Mouse (Mus musculus): Measurements from ENCODE around the gene Acot3. TPM values are rescaled to one million over a fixed set of nuclear protein-coding genes. Genes with fewer than 3 reads are reported as not detected.

Acot3 gene
- 0.04 TPM in 1 of 2 replicates, not detected in the other for polyA plus RNA-seq (2012; rRNA removed)

DNA sequence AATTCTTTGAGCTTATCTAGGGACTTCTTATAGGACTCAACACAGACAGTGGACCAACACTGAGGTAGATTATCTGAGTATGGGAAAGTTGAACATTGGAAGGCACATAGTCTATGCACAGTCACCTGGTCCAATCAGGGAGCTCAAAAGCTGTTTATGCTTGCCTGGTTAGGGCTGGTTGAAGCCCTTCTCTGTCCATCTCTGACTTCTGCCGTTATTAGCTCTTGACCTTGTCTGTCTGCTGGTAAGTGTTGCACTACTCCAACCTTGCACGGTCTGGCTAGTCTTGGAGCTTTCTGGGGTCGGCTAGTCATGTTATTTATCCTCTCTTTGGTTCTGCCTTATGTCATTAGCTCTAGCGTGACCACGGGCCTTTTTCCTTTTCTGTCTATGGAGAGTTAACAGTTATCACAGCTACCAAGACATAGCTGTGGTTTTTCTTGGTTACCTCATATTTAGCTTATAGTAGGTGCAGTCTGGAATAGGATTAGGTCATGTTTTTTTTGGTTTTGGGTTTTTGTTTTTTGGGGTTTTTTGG lies at the start of gene Acot3:
Acot3 (plus strand) TSS at position 208 of the 538 bp plus-strand sequence.

DNA sequence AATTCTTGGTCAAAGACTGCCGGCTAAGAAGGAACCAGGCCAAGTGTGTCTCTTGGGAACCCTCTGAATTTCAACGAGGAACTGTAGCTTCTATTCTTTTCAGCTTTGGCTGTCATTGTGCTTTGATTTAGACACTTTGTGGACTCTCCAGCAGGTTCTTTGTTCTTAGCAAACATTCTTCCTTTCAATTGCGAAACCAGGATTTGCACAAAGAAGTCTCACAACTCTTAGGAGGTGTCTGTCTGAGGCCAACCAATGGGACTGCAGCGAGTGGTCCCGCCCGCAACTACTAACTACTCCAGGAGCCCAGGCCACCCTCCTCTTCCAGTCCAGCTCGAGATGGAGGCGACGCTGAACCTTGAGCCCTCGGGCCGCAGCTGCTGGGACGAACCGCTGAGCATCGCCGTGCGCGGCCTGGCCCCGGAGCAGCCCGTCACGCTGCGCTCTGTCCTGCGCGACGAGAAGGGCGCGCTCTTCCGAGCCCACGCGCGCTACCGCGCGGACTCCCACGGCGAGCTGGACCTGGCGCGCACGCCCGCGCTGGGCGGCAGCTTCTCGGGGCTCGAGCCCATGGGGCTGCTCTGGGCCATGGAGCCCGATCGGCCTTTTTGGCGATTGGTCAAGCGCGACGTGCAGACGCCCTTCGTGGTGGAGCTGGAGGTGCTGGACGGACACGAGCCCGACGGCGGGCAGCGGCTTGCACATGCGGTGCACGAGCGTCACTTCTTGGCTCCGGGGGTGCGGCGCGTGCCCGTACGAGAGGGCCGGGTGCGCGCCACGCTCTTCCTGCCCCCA lies 42.6 kb upstream of the Acot3 start, which contains the start of gene Acot1:
Acot1 (plus strand) TSS at position 320 of the 795 bp plus-strand sequence.

DNA sequence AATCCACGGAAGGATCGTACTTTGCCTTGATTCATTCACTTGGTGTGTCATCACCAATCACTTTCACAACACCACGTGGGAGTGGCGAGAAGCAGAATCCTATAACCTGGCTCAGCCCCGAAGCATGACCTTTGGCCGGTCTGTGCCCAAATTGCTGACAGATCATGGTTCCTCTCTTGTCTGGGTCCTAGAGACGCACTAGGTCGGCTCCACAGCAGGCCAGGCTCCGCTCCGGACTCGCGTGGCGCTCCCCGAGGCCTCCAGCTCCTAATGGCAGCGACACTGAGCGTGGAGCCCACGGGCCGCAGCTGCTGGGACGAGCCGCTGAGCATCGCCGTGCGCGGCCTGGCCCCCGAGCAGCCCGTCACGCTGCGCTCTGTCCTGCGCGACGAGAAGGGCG lies 13.7 kb upstream of the Acot3 start, which contains the start of gene Acot4:
Acot4 (plus strand) TSS at position 139 of the 400 bp plus-strand sequence.

GRCm38 (mm10) chr12:84038691-84039111 lies 13.2 kb upstream of the Acot3 start, which contains the start of gene Gm49366:
Gm49366 (plus strand) TSS chr12:84038935.

GRCm38 (mm10) chr12:84068986-84069385 lies 17.0 kb downstream of the Acot3 start, which contains the start of gene Acot5:
Acot5 (plus strand) TSS chr12:84069325.

DNA sequence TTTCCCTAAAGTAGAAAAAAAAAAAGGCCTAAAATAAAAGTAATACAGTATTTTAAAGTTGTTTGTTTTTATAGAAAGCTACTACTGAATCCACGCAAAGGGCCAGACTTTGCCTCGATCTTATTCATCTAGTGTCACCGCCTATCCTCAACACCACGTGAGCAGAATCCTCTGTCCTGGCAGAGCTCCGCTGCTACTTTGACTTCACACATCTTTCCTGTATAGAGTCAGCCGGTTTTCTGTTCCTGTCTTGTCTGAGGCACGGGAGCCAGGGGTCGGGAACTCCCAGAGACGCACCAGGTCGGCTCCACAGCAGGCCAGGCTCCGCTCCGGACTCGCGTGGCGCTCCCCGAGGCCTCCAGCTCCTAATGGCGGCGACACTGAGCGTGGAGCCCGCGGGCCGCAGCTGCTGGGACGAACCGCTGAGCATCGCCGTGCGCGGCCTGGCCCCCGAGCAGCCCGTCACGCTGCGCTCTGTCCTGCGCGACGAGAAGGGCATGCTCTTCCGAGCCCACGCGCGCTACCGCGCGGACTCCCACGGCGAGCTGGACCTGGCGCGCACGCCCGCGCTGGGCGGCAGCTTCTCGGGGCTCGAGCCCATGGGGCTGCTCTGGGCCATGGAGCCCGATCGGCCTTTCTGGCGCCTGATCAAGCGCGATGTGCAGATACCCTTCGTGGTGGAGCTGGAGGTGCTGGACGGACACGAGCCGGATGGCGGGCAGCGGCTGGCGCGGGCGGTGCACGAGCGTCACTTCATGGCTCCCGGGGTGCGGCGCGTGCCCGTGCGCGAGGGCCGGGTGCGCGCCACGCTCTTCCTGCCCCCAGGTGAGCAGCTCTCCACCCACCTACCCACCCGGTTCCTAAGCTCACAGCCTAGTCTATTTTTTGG lies 48.9 kb downstream of the Acot3 start, which contains the start of gene Acot6:
Acot6 (plus strand) TSS at position 51 of the 889 bp plus-strand sequence.

Other genes starting within 250 kb of the Acot3 start
- gene Numb, start 130.2 kb upstream of the Acot3 start, polyA plus RNA-seq (2012; rRNA removed), result 32.1 and 32.7 TPM in 2 replicates
- 6.8 and 14.5 TPM in 2 replicates for gene Riox1, start 101.5 kb upstream of the Acot3 start, polyA plus RNA-seq (2012; rRNA removed)
- not detected in 2 replicates for gene Heatr4, start 67.3 kb upstream of the Acot3 start, polyA plus RNA-seq (2012; rRNA removed)
- gene Acot2, start 64.3 kb upstream of the Acot3 start, polyA plus RNA-seq (2012; rRNA removed), result 5.4 and 9.0 TPM in 2 replicates
- gene Acot1, start 42.7 kb upstream of the Acot3 start, polyA plus RNA-seq (2012; rRNA removed), result 20.7 and 42.3 TPM in 2 replicates
- gene Acot4, start 13.8 kb upstream of the Acot3 start, polyA plus RNA-seq (2012; rRNA removed), result 0.97 and 1.2 TPM in 2 replicates
- not detected in 2 replicates for gene Gm49366, start 13.2 kb upstream of the Acot3 start, polyA plus RNA-seq (2012; rRNA removed)
- gene Acot5, start 17.2 kb downstream of the Acot3 start, polyA plus RNA-seq (2012; rRNA removed), result not detected in 2 replicates
- 0.66 and 0.81 TPM in 2 replicates for gene Acot6, start 48.5 kb downstream of the Acot3 start, polyA plus RNA-seq (2012; rRNA removed)
- gene Dnal1, start 62.2 kb downstream of the Acot3 start, polyA plus RNA-seq (2012; rRNA removed), result 0.29 and 0.90 TPM in 2 replicates
- gene Pnma1, start 96.3 kb downstream of the Acot3 start, polyA plus RNA-seq (2012; rRNA removed), result 0.19 TPM in 1 of 2 replicates, not detected in the other
- gene Elmsan1, start 166.7 kb downstream of the Acot3 start, polyA plus RNA-seq (2012; rRNA removed), result 4.8 and 5.7 TPM in 2 replicates
- gene Ptgr2, start 233.1 kb downstream of the Acot3 start, polyA plus RNA-seq (2012; rRNA removed), result 1.5 and 2.0 TPM in 2 replicates